Mouse (Mus musculus) myocyte (in vitro differentiated cells): ENCODE results near the gene Arpc1a. TPM values are rescaled to one million over a fixed set of nuclear protein-coding genes. Genes with fewer than 3 reads are reported as not detected.

Source experiments
- H3K27me3 ChIP-seq: one replicate; pipeline ENCODE4 v1.6.1; 2011; ENCODE audit not compliant: control insufficient read depth, insufficient read depth, insufficient read length
- H3K36me3 ChIP-seq: one replicate; pipeline ENCODE4 v1.6.1; 2011; ENCODE audit not compliant: control insufficient read depth, insufficient read depth
- H3K4me2 ChIP-seq: one replicate; pipeline ENCODE4 v1.6.1; 2011; ENCODE audit warnings: low read depth, control low read depth
- H3K4me3 ChIP-seq: one replicate; pipeline ENCODE4 v1.5.1; 2011; ENCODE audit warnings: mild to moderate bottlenecking, control low read depth, moderate library complexity
- H3K79me2 ChIP-seq: one replicate; pipeline ENCODE4 v1.6.1; 2011; ENCODE audit not compliant: control insufficient read depth, insufficient read depth
- H3ac ChIP-seq: one replicate; pipeline ENCODE4 v1.6.1; 2011; ENCODE audit not compliant: control insufficient read depth, insufficient read length
- CEBPB ChIP-seq: IDR thresholded peaks from 2 replicates; pipeline ENCODE4 v1.6.1; 2011; ENCODE audit warnings: mild to moderate bottlenecking, moderate library complexity; ENCODE audit not compliant: poor library complexity, insufficient read depth, severe bottlenecking
- E2F4 ChIP-seq: IDR thresholded peaks from one replicate; pipeline ENCODE4 v1.6.1; 2011; ENCODE audit warnings: mild to moderate bottlenecking, control low read depth, moderate library complexity; ENCODE audit not compliant: insufficient read depth
- MAX ChIP-seq: IDR thresholded peaks from one replicate; pipeline ENCODE4 v1.6.1; 2011; ENCODE audit warnings: low read depth, mild to moderate bottlenecking, control low read depth
- MYOD1 ChIP-seq, 3 experiments: IDR thresholded peaks; one replicate each; pipeline ENCODE4 v1.6.1; 2011; ENCODE audit warnings: control low read depth in 2 of 3, low read depth in 2 of 3, mild to moderate bottlenecking in 2 of 3, moderate library complexity in 1 of 3; ENCODE audit not compliant: insufficient read length in 2 of 3, control insufficient read depth in 1 of 3
- MYOG ChIP-seq, 3 experiments: IDR thresholded peaks; one replicate each; pipeline ENCODE4 v1.6.1; 2011; ENCODE audit warnings: control low read depth in 2 of 3, low read depth in 2 of 3, mild to moderate bottlenecking in 2 of 3; ENCODE audit not compliant: insufficient read length in 2 of 3, control insufficient read depth in 1 of 3, insufficient read depth in 1 of 3
- POLR2A ChIP-seq: IDR thresholded peaks from one replicate; pipeline ENCODE4 v1.6.1; 2011; ENCODE audit warnings: low read depth, mild to moderate bottlenecking, control low read depth, moderate library complexity; ENCODE audit not compliant: insufficient read length
- POLR2AphosphoS2 ChIP-seq: IDR thresholded peaks from one replicate; pipeline ENCODE4 v1.6.1; 2011; ENCODE audit warnings: low read depth, control low read depth; ENCODE audit not compliant: insufficient read length
- REST ChIP-seq: IDR thresholded peaks from one replicate; pipeline ENCODE4 v1.6.1; 2011; ENCODE audit warnings: mild to moderate bottlenecking, control low read depth, moderate library complexity; ENCODE audit not compliant: insufficient read depth, insufficient read length
- SRF ChIP-seq: IDR thresholded peaks from one replicate; pipeline ENCODE4 v1.6.1; 2011; ENCODE audit warnings: low read depth; ENCODE audit not compliant: control insufficient read depth, insufficient read length
- TCF12 ChIP-seq: IDR thresholded peaks from one replicate; pipeline ENCODE4 v1.6.1; 2011; ENCODE audit warnings: mild to moderate bottlenecking, control low read depth; ENCODE audit not compliant: poor library complexity, insufficient read depth, severe bottlenecking
- TCF3 ChIP-seq: IDR thresholded peaks from one replicate; pipeline ENCODE4 v1.6.1; 2011; ENCODE audit warnings: low read depth, control low read depth; ENCODE audit not compliant: insufficient read length
- USF1 ChIP-seq: IDR thresholded peaks from one replicate; pipeline ENCODE4 v1.6.1; 2011; ENCODE audit warnings: low read depth, mild to moderate bottlenecking, control low read depth, moderate library complexity
- polyA plus RNA-seq: library from polyadenylated mRNA; unstranded; fragments of >200 nt; fragmentation: generic; extraction: Trizol; gene quantifications from one replicate; pipeline ENCODE4 v1.2.1, GENCODE M21; 2012; ENCODE audit warnings: missing spikeins

Arpc1a gene
- polyA plus RNA-seq, 1 experiment, result 67.2 TPM

DNA sequence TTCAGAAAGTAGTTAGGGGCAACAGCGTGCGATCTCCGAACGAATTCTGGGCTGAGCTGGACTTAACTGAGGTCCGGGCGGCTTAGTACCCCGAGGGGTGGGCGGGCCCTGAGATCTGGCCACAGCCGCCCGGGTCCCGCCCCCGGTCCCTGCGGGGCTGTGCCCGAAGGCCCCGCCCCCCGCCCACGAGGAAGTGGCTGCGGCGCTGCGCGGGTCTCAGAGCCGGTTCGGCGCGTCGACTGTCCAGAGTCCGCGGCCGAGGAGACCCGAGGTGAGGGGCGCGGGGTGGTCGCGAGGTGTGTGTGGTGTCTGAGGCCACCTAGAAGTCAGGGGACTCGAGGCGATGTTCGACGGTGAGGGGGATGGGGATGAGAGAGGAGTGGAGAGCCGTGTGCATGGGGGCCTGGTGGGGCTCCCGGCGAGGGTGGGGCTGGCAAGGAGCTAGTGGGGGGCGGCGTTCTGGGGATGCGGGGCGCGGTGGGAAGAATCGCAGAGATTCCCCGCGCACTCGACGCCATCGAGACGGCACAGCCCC is 30.5 kb downstream of the Arpc1a start, which contains the start of gene Arpc1b:
TSS of gene Arpc1b (plus strand) at position 145 of the 535 bp plus-strand sequence.
- Histone ChIP-seq H3K27me3 (no peaks in the 10 kb centered on the region), H3K4me2 (peak within 1 kb of the TSS; percentile 79), H3K36me3 (peaks cover 2% of the 10 kb centered on the region), H3ac (peak within 1 kb of the TSS; percentile 24), H3K4me3 (peak within 1 kb of the TSS; percentile 84), H3K79me2 (peaks cover 42% of the 10 kb centered on the region)
- TF ChIP-seq POLR2A (peak; percentile 99), MYOD1 (IDR thresholded peaks at IDR 0.05; ENCODE audit: control insufficient read depth in 1 of 3, insufficient read length in 2 of 3, low read depth in 2 of 3) (no peak), POLR2AphosphoS2 (peak; percentile 94), MAX (no peak)

DNA sequence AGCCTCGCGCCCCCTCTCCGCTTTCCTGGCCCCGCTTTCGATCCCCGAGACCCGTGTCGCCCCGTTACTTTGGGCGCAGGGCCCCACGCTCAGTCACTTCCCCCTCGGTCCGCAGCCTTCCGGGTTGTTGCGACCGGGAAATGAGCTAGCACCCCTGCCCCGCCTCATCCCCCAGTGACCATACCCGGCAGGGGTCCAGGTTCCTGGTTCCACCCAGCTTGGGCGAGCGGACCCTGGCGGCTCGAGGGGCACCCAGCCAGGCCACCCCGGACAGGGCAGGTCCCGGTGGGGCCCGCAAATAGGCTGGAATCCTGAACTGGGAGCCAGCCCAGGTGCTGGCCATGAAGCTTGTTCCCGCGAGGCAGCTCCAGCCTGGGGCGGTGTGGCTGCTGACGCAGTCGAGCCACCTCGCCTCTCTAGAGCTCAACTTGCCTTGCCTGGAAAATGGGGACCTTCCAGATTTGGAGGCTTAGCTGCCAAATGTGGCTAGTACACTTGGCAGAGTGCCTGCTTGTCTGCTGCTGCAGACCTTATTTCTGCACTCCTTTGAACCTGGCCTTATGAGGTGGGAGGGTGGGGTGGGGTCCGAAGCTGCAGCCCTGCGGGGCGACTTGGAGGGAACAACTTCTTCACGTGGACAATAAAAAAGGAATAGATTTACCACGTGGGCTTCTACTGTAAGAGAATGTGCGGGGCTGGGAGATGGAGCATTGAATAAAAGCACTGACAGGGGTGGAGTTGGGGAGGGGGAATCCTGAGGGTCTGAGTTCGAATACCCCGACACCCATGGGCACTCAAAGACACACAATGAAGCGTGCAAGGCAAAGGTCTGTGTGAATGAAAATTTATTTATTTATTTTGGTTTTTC is 31.2 kb downstream of the Arpc1a start:
- TF ChIP-seq SRF, result no peak
- no peak for TF ChIP-seq TCF3
- no peak for TF ChIP-seq REST
- TF ChIP-seq E2F4, result no peak
- TF ChIP-seq CEBPB, result no peak
- no peak for TF ChIP-seq MYOD1 (IDR thresholded peaks at IDR 0.05; ENCODE audit: control insufficient read depth in 1 of 3, insufficient read length in 2 of 3, low read depth in 2 of 3)
- TF ChIP-seq MYOG (IDR thresholded peaks at IDR 0.05; ENCODE audit: control insufficient read depth in 1 of 3, insufficient read depth in 1 of 3, insufficient read length in 2 of 3, low read depth in 2 of 3), result no peak
- TF ChIP-seq TCF12, result no peak
- TF ChIP-seq MAX, result no peak
- no peak for TF ChIP-seq POLR2A
- TF ChIP-seq POLR2AphosphoS2, result no peak
- TF ChIP-seq USF1, result no peak
- Histone ChIP-seq H3K27me3 (no peaks in the 10 kb centered on the region), H3K79me2 (peaks cover 49% of the 10 kb centered on the region), H3ac (peak overlapping the region; percentile 24), H3K4me2 (peak overlapping the region; percentile 79), H3K4me3 (peak overlapping the region; percentile 84), H3K36me3 (no peaks in the 10 kb centered on the region)

DNA sequence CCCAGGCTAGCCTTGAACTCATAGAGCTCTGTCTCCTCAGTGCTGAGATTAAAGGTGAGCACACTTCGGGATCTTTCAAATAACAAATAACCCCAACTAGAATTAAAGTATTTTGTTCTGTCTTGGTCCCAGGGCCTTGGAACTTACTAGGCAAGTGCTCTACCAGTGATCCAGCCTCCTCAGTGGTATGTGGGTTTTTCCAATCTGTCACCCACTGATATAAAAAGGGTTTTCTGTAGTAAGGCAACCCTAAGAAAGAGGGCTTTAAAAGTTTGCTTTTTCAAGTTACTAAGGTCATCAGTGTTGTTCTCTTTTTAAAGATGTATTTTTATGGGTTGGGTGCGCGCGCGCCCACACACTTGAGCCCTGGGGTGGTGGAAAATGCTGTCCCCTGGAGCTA is 32.1 kb downstream of the Arpc1a start:
- no peaks in the 10 kb centered on the region for H3K27me3 ChIP-seq
- H3K36me3 ChIP-seq, result no peaks in the 10 kb centered on the region
- H3K79me2 ChIP-seq, result peaks cover 58% of the 10 kb centered on the region
- no peak overlapping the region for H3ac ChIP-seq
- peak overlapping the region; percentile 79 for H3K4me2 ChIP-seq
- no peak for TF ChIP-seq SRF
- no peak for TF ChIP-seq REST
- TF ChIP-seq TCF3, result no peak
- TF ChIP-seq E2F4, result no peak
- TF ChIP-seq CEBPB, result no peak
- TF ChIP-seq TCF12, result no peak
- TF ChIP-seq POLR2A, result no peak
- no peak for TF ChIP-seq MYOD1 (IDR thresholded peaks at IDR 0.05; ENCODE audit: control insufficient read depth in 1 of 3, insufficient read length in 2 of 3, low read depth in 2 of 3)
- H3K4me3 ChIP-seq, result peak overlapping the region; percentile 84

DNA sequence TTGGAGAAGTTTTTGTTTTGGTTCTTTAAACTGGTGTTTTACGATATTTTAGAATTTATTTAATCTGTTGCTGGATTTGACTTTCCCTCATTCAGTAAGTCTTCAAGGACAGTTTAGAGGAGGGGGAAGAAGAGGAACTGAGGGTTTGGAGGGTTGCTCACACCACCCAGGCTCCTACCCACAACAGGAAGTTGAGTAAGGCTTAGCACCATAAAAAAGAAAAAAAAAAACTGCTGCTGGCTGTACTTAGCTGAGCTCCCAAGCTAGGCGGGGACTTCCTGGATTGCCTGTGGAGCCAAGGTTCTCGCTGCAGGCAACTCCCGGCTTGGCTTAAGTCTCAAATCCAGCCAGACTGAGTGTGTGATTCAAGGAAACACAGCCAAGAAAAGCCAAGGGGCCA is 32.7 kb downstream of the Arpc1a start:
- Histone ChIP-seq H3ac (no peak overlapping the region), H3K36me3 (no peaks in the 10 kb centered on the region), H3K27me3 (no peaks in the 10 kb centered on the region), H3K4me2 (peak overlapping the region; percentile 79), H3K4me3 (peak overlapping the region; percentile 84), H3K79me2 (peaks cover 64% of the 10 kb centered on the region)
- TF ChIP-seq CEBPB (peak; percentile 48; the same call in 1 of the 2 replicates), REST (no peak)

DNA sequence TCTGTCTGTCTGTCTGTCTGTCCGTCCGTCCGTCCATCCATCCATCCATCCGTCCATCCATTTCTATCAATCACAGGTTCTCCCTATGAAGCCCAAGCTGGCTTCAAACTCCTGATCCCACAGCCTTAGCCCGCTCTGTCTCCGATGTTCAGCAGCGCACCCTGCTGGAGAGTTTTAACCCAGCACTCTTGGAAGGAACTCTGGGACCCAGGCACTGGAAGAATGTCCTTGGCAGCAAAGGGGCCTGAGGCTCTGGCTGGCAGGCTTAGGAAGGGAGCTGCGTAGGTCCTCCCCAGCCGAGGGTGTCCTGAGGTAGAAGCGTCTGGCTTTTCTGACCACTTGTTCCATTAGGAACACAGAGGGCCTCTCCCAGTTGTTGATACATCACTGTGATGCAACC is 33.3 kb downstream of the Arpc1a start:
- H3ac ChIP-seq, result no peak overlapping the region
- no peaks in the 10 kb centered on the region for H3K36me3 ChIP-seq
- peak overlapping the region; percentile 84 for H3K4me3 ChIP-seq
- TF ChIP-seq POLR2AphosphoS2, result no peak
- TF ChIP-seq MAX, result no peak
- no peak for TF ChIP-seq SRF
- peaks cover 65% of the 10 kb centered on the region for H3K79me2 ChIP-seq
- H3K4me2 ChIP-seq, result peak overlapping the region; percentile 79
- no peaks in the 10 kb centered on the region for H3K27me3 ChIP-seq
